20 mouse cellular contexts compared by ENCODE assay signal in the genomic region with DNA sequence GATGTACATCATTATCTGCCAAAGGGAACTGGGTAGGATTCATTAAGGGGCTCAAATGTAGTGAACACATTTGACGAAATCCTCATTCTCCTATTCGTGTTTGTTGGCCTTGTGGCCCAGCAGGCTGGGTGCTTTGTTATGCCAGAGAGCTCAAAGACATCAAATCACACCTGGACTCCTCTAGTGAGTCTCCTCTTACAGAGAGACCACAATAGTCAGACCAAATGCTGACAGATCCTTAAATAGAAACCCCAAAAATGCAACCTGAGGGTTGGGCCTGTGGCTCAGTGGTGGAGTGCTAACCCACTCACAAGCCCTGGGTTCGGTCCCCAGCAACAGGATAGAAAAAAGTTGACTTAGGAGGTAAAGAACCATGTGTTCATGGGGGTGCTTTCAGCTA.
DNase-seq lines count a peak whose midpoint lies in the region; ATAC-seq and TF ChIP-seq lines count a peak whose summit lies in the region.
"Had no signal": no experiment of that assay in that cellular context is flagged by ENCODE, and none has a peak within 500 bp of the region (broad histone marks: within the 10 kb centered on the region; RNA-seq: fewer than 3 reads in every experiment).

No protein-coding gene starts in this region.

- no peaks in the 10 kb centered on the region for H3K36me3 ChIP-seq in heart, embryonic 16.5 days (ENCODE audit: control insufficient read depth, insufficient read depth)
- H3K36me3 ChIP-seq in ES-Bruce4 (ENCODE audit: control insufficient read depth, insufficient read depth, low read length, poor library complexity, severe bottlenecking): no peaks in the 10 kb centered on the region
- no peaks in the 10 kb centered on the region for H3K36me3 ChIP-seq in intestine, postnatal 0 days (ENCODE audit: control insufficient read depth, insufficient read depth)
- H3K36me3 ChIP-seq: embryonic facial prominence, embryonic 13.5 days; forebrain, embryonic 12.5 days; heart, embryonic 13.5 days; hindbrain, embryonic 15.5 days had no signal

- TF ChIP-seq POLR2A in ES-Bruce4 (IDR thresholded peaks at IDR 0.05; ENCODE audit: insufficient read depth, low read length): no peak

- no peak overlapping the region for H3K4me2 ChIP-seq in heart, embryonic 16.5 days (ENCODE audit: low read depth, low read length)
- no peak overlapping the region for H3K4me2 ChIP-seq in intestine, postnatal 0 days (replicated peaks; ENCODE audit: low read depth)
- H3K4me2 ChIP-seq: embryonic facial prominence, embryonic 13.5 days; forebrain, embryonic 12.5 days; heart, embryonic 13.5 days; hindbrain, embryonic 15.5 days had no signal

- H3K27ac ChIP-seq in heart, embryonic 16.5 days (ENCODE audit: low read length): no peak overlapping the region
- peak overlapping the region; percentile 82 for H3K27ac ChIP-seq in ES-Bruce4 (ENCODE audit: insufficient read depth, low read length)
- no peak overlapping the region for H3K27ac ChIP-seq in intestine, postnatal 0 days (ENCODE audit: low read depth, low read length)
- H3K27ac ChIP-seq: embryonic facial prominence, embryonic 13.5 days; forebrain, embryonic 12.5 days; heart, embryonic 13.5 days; hindbrain, embryonic 15.5 days had no signal

- no peaks in the 10 kb centered on the region for H3K27me3 ChIP-seq in heart, embryonic 16.5 days (ENCODE audit: control insufficient read depth, insufficient read depth, low read length)
- H3K27me3 ChIP-seq in ES-Bruce4 (ENCODE audit: control insufficient read depth, insufficient read depth, low read length, poor library complexity, severe bottlenecking): no peaks in the 10 kb centered on the region; the same call in 1 of the 2 replicates
- no peaks in the 10 kb centered on the region for H3K27me3 ChIP-seq in intestine, postnatal 0 days (replicated peaks; ENCODE audit: control insufficient read depth, insufficient read depth, low read length)
- H3K27me3 ChIP-seq: embryonic facial prominence, embryonic 13.5 days; forebrain, embryonic 12.5 days; heart, embryonic 13.5 days; hindbrain, embryonic 15.5 days; Patski had no signal

- peak; percentile 52 for ATAC-seq in heart, embryonic 16.5 days (replicated peaks; ENCODE audit: extremely low read depth, insufficient read depth, low FRiP score)
- ATAC-seq in intestine, postnatal 0 days: peak; percentile 16; the same call in 1 of the 2 replicates
- ATAC-seq: forebrain, embryonic 16.5 days; Patski had no signal

- H3K9ac ChIP-seq in heart, embryonic 16.5 days (ENCODE audit: low read length): no peak overlapping the region
- H3K9ac ChIP-seq in ES-Bruce4 (ENCODE audit: low read depth, poor library complexity, severe bottlenecking): no peak overlapping the region
- H3K9ac ChIP-seq in intestine, postnatal 0 days (ENCODE audit: low read depth, low read length): no peak overlapping the region
- H3K9ac ChIP-seq: embryonic facial prominence, embryonic 13.5 days; forebrain, embryonic 12.5 days; heart, embryonic 13.5 days; hindbrain, embryonic 15.5 days had no signal

- intact Hi-C loops in heart, postnatal 36 days (cut with DNase I): no loop called here

- 62% methylated on average over 3 of the region's 3 CpGs for WGBS in heart, embryonic 16.5 days
- 71% methylated on average over 3 of the region's 3 CpGs for WGBS in intestine, postnatal 0 days

- H3K4me1 ChIP-seq in heart, embryonic 16.5 days (ENCODE audit: control insufficient read depth, insufficient read depth, low read length): peaks cover 11% of the 10 kb centered on the region
- H3K4me1 ChIP-seq in ES-Bruce4 (ENCODE audit: control insufficient read depth, insufficient read depth, low read length): peaks cover 3% of the 10 kb centered on the region
- H3K4me1 ChIP-seq in intestine, postnatal 0 days (replicated peaks; ENCODE audit: control insufficient read depth, insufficient read depth, low read length): 0 out of 2 replicates have a peak, but pooled peaks cover 2% of the 10 kb centered on the region
- H3K4me1 ChIP-seq: embryonic facial prominence, embryonic 13.5 days; forebrain, embryonic 12.5 days; hindbrain, embryonic 15.5 days had no signal

- H3K4me3 ChIP-seq in heart, embryonic 16.5 days (ENCODE audit: low read length): no peak overlapping the region
- no peak overlapping the region for H3K4me3 ChIP-seq in ES-Bruce4 (ENCODE audit: low read depth, low read length)
- H3K4me3 ChIP-seq in intestine, postnatal 0 days (ENCODE audit: low read depth, low read length): no peak overlapping the region
- H3K4me3 ChIP-seq: embryonic facial prominence, embryonic 13.5 days; forebrain, embryonic 12.5 days; heart, embryonic 13.5 days; hindbrain, embryonic 15.5 days had no signal

- no peaks in the 10 kb centered on the region for H3K9me3 ChIP-seq in heart, embryonic 16.5 days (replicated peaks; ENCODE audit: control insufficient read depth, low read length)
- no peaks in the 10 kb centered on the region for H3K9me3 ChIP-seq in ES-Bruce4 (replicated peaks; ENCODE audit: control insufficient read depth, insufficient read depth, low read length, poor library complexity, severe bottlenecking)
- H3K9me3 ChIP-seq in intestine, postnatal 0 days (ENCODE audit: control insufficient read depth): no peaks in the 10 kb centered on the region
- H3K9me3 ChIP-seq: embryonic facial prominence, embryonic 13.5 days; forebrain, embryonic 12.5 days; heart, embryonic 13.5 days; hindbrain, embryonic 15.5 days had no signal

- no peak for DNase-seq in heart, postnatal 36 days
- DNase-seq in R1 (ENCODE audit: low read depth, low spot score): peak; percentile 87
- DNase-seq in frontal cortex, postnatal 25 days (ENCODE audit: low spot score in 2 of 2): no peak
- DNase-seq in urinary bladder, postnatal 4 days (ENCODE audit: low spot score in 2 of 2): no peak
- DNase-seq: adrenal gland, postnatal 10 days; cerebellum, adult 11 months; cerebellum, adult 8-10 months; cerebellum, postnatal 14 days; gastrocnemius, postnatal 14 days; heart, postnatal 10 days; kidney, adult 2 months had no signal

- no peak for TF ChIP-seq EP300 in ES-Bruce4 (IDR thresholded peaks at IDR 0.05; ENCODE audit: insufficient read depth, low read depth, low read length)

- no peak for TF ChIP-seq CTCF in ES-Bruce4 (IDR thresholded peaks at IDR 0.05; ENCODE audit: low read depth, low read length)
- TF ChIP-seq CTCF in intestine, postnatal 0 days (IDR thresholded peaks at IDR 0.05; ENCODE audit: low read depth): no peak
